Mouse (Mus musculus): ENCODE measurements around the gene Pwwp2b.

- TF ChIP-seq CTCF (IDR thresholded peaks at IDR 0.05 in 2 of 3, conservative IDR thresholded peaks at IDR 0.05 in 1 of 3; ENCODE audit: control insufficient read depth in 1 of 3, insufficient read depth in 1 of 3, low read depth in 2 of 3, low read length in 3 of 3, poor library complexity in 1 of 3, severe bottlenecking in 1 of 3), result no peak
- TF ChIP-seq POLR2A (IDR thresholded peaks at IDR 0.05; ENCODE audit: control insufficient read depth in 1 of 2, insufficient read depth in 1 of 2, low read depth in 1 of 2, low read length in 2 of 2, poor library complexity in 1 of 2), result no peak
- no peak for TF ChIP-seq BHLHE40 (IDR thresholded peaks at IDR 0.05; ENCODE audit: borderline replicate concordance, low read depth, low read length)
- no peak for TF ChIP-seq E2F4 (IDR thresholded peaks at IDR 0.05; ENCODE audit: borderline replicate concordance, low read depth, low read length)
- TF ChIP-seq USF1 (IDR thresholded peaks at IDR 0.05; ENCODE audit: low read depth, low read length), result no peak
- TF ChIP-seq EP300 (IDR thresholded peaks at IDR 0.05; ENCODE audit: low read depth in 1 of 2, low read length in 2 of 2), result no peak
- no peak for TF ChIP-seq NELFE (IDR thresholded peaks at IDR 0.05; ENCODE audit: low read depth, low read length)
Measured at GRCm38 (mm10) chr7:139281195-139281594, 32.9 kb downstream of the Pwwp2b start.

Measured in MEL (cell line).